Mouse (Mus musculus) hindbrain, embryonic 16.5 days (tissue): ENCODE results near the gene Gm13090. TPM values are rescaled to one million over a fixed set of nuclear protein-coding genes. Genes with fewer than 3 reads are reported as not detected.

ENCODE experiments used
- ATAC-seq: fragments of 200-750 bp; cut with Nextera tagmentation; 2 replicates; pipeline ENCODE4 v1.8.0; 2017; ENCODE audit warnings: moderate TSS enrichment, moderate library complexity
- H3K27ac ChIP-seq: fragments of 300-500 bp; sonication (generic); 2 replicates; pipeline ENCODE4 v1.5.1; 2014; ENCODE audit warnings: low read depth, mild to moderate bottlenecking, control low read depth, low read length, moderate library complexity
- H3K27me3 ChIP-seq: fragments of 300-500 bp; sonication (generic); replicated peaks from 2 replicates; pipeline ENCODE4 v1.6.1; 2014; ENCODE audit warnings: low read length; ENCODE audit not compliant: control insufficient read depth, insufficient read depth
- H3K36me3 ChIP-seq: fragments of 300-500 bp; sonication (generic); 2 replicates; pipeline ENCODE4 v1.6.1; 2014; ENCODE audit warnings: mild to moderate bottlenecking, low read length, moderate library complexity, mixed read lengths; ENCODE audit not compliant: control insufficient read depth, insufficient read depth
- H3K4me1 ChIP-seq: fragments of 300-500 bp; sonication (generic); 2 replicates; pipeline ENCODE4 v1.6.1; 2014; ENCODE audit warnings: low read depth, low read length; ENCODE audit not compliant: control insufficient read depth, insufficient read depth
- H3K4me2 ChIP-seq: fragments of 300-500 bp; sonication (generic); 2 replicates; pipeline ENCODE4 v1.6.1; 2014; ENCODE audit warnings: mild to moderate bottlenecking, low read length, control low read depth, moderate library complexity
- H3K4me3 ChIP-seq: fragments of 300-500 bp; sonication (generic); 2 replicates; pipeline ENCODE4 v1.5.1; 2014; ENCODE audit warnings: mild to moderate bottlenecking, low read length, control low read depth, moderate library complexity
- H3K9ac ChIP-seq: fragments of 300-500 bp; sonication (generic); 2 replicates; pipeline ENCODE4 v1.6.1; 2014; ENCODE audit warnings: low read depth, mild to moderate bottlenecking, control low read depth, low read length, moderate library complexity
- H3K9me3 ChIP-seq: fragments of 300-500 bp; sonication (generic); 2 replicates; pipeline ENCODE4 v1.6.1; 2014; ENCODE audit warnings: mild to moderate bottlenecking, low read length, moderate library complexity; ENCODE audit not compliant: control insufficient read depth
- WGBS: fragments of 180-500 bp; shearing (Covaris S2); extraction: QIAGEN DNeasy Blood & Tissue Kit; methylation state at CpG from one replicate; pipeline ENCODE4 v1.1.7; 2014; 5-methylcytosine and 5-hydroxymethylcytosine counted together
- polyA plus RNA-seq: library from polyadenylated mRNA; unstranded; fragments of >200 nt; fragmentation: Nextera tagmentation; extraction: Ambion mirVana; gene quantifications from 2 replicates; pipeline ENCODE4 v1.2.1, GENCODE M21; 2015

Gm13090 gene
- polyA plus RNA-seq, 1 experiment from 2014 or later, result not detected

DNA sequence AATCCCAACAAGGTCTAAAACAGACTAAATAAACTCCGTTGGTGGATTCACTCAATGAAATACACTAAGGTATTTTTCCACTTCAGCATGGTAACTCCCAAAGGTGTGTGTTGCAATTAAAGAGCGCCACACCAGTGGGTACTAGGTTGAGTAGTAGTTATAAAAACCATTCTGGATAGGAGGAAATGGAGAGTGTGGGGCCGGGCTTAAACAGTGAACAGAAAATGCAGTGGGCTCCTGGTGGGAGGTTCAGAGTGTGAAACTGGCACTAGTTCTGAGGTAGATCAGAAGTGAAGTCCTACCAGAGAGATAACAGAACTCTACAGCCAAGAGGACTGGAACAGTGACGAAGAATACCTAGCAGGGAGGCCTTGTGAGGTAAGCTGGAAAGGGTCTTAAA, 30.7 kb upstream of the Gm13090 start:
- H3K27ac ChIP-seq, result no peak overlapping the region
- 73% methylated on average over 4 of the region's 4 CpGs for WGBS
- H3K4me1 ChIP-seq, result peaks cover 12% of the 10 kb centered on the region
- H3K4me2 ChIP-seq, result peak overlapping the region; percentile 62
- H3K9me3 ChIP-seq, result no peaks in the 10 kb centered on the region
- no peak overlapping the region for H3K4me3 ChIP-seq
- peaks cover 15% of the 10 kb centered on the region; the same call in 1 of the 2 replicates for H3K36me3 ChIP-seq
- H3K27me3 ChIP-seq, result no peaks in the 10 kb centered on the region
- H3K9ac ChIP-seq, result no peak overlapping the region; the same call in 1 of the 2 replicates
- ATAC-seq, result no peak

DNA sequence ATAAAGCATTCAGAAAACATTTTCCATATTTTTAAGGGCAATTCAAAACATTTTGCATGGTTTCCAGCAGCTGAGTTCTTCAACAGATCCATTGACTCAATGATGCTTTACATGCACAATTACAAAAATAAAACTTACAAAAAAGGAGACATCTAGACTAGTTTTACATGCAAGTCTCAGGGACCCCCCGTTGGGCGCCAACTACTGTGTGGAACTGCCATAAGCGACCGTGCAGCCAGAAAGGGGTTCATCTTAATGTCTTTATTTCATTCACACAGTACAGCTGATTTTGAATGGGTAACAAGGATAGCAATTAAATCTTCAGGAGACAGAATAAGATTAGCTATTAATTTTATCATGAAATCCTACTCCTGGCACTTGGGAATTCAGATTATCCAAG, 29.8 kb upstream of the Gm13090 start:
- ATAC-seq, result no peak
- WGBS, result 87% methylated on average over 4 of the region's 4 CpGs
- no peaks in the 10 kb centered on the region for H3K9me3 ChIP-seq
- no peaks in the 10 kb centered on the region for H3K27me3 ChIP-seq
- H3K36me3 ChIP-seq, result peaks cover 13% of the 10 kb centered on the region; the same call in 1 of the 2 replicates
- H3K4me2 ChIP-seq, result no peak overlapping the region
- H3K4me1 ChIP-seq, result peaks cover 9% of the 10 kb centered on the region
- no peak overlapping the region for H3K27ac ChIP-seq
- H3K9ac ChIP-seq, result no peak overlapping the region
- H3K4me3 ChIP-seq, result no peak overlapping the region

DNA sequence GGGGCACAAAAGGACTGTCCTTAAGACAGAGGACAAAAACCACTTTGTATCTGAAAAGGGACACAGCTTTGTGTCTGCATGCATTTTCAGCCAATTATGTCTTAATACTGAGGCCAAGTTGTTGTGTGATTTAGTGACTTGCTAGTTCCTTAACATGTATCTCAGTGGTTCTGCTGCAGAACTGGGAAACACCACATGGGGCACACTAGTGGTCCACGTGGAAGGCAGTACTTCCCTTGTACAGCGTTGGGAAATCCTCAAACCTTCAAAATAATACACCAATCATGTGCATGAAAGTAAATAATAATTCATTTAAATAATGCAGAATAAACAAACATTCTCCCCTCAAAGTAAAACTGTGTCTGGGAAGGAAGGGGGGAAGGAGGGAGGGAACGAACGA, 20.6 kb upstream of the Gm13090 start:
- Histone ChIP-seq H3K9me3 (no peaks in the 10 kb centered on the region), H3K4me1 (no peaks in the 10 kb centered on the region), H3K9ac (no peak overlapping the region), H3K36me3 (peaks cover 39% of the 10 kb centered on the region), H3K27ac (no peak overlapping the region), H3K4me3 (no peak overlapping the region), H3K4me2 (no peak overlapping the region), H3K27me3 (no peaks in the 10 kb centered on the region)
- 76% methylated on average over 4 of the region's 4 CpGs for WGBS
- no peak for ATAC-seq

DNA sequence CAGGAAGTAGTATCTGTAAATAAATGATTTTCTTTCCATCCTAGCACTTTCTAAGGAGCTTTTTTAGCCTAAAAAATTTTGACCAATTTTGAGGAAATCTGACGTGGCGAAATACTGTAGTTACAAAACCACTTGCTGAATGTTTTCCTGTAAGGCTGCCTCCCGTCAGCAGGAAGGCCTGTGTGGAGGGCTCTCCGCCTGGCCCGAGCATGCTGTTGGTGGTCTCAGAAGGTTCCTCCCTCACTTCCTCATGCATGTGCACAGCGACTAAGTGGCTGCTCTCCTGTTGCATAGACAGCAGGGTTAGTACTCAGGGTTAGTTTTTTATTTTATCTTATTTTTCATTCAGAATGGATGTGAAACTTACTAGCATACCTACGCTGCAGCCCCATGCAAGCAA, 18.4 kb upstream of the Gm13090 start:
- Histone ChIP-seq H3K9ac (no peak overlapping the region), H3K27ac (no peak overlapping the region), H3K36me3 (peaks cover 50% of the 10 kb centered on the region), H3K4me2 (no peak overlapping the region), H3K4me1 (no peaks in the 10 kb centered on the region), H3K4me3 (no peak overlapping the region), H3K9me3 (no peaks in the 10 kb centered on the region), H3K27me3 (no peaks in the 10 kb centered on the region)
- ATAC-seq, result no peak
- WGBS, result 91% methylated on average over 7 of the region's 7 CpGs

DNA sequence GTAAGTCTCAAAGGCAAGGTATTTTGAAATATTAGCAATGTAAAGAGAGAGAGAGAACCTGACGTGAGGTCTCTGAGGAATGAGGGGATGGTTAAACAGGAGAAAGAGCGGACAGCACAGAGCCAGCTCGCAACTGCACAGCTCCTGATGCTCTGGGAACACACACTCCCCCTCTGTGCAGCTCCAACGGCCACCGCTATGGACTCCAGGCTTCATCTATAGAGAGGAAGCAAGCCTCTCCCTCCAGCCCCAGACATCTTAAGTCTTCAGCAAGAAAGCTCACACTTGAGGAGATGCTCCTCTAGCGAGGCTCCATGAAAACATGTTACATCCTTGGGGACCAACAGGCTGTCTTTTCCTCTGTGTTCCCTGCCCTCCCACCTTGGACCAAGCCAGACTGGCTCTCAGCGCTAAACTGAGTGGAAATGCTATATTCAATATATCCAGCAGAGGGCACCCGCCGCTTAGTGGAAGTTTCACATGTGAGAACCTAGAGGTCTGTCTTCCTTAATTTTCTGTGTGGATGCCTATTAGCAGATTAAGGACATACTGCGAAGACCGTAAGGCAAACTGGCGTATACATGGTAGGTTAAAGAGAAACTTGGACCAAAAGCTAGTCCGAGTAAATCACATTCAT, 16.1 kb upstream of the Gm13090 start:
- no peak overlapping the region for H3K4me2 ChIP-seq
- peaks cover 58% of the 10 kb centered on the region for H3K36me3 ChIP-seq
- no peak overlapping the region for H3K4me3 ChIP-seq
- H3K27ac ChIP-seq, result no peak overlapping the region
- ATAC-seq, result peak; percentile 73
- no peaks in the 10 kb centered on the region for H3K9me3 ChIP-seq
- no peaks in the 10 kb centered on the region for H3K4me1 ChIP-seq
- no peak overlapping the region for H3K9ac ChIP-seq
- 55% methylated on average over 13 of the region's 13 CpGs for WGBS
- no peaks in the 10 kb centered on the region for H3K27me3 ChIP-seq

DNA sequence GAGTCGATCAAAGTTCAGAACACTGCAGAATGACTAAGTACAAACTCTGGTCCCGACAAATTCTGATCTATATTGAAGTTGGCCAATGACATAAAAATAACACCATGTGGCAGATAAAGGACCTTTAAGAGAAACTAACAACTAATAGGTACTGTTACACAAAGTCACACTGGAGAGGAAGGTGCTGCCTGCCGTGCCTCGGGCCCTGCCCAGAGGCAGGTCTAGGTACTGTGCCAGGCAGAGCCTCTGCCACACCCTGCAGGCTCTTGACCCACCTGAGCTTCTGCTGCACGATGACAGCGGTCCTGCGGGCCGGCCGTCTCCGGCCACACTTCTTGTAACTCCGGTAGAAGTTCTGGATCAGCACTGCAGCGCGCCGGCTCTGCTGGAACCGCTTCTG, 14.6 kb upstream of the Gm13090 start:
- ATAC-seq, result no peak
- Histone ChIP-seq H3K9me3 (no peaks in the 10 kb centered on the region), H3K4me3 (no peak overlapping the region), H3K9ac (no peak overlapping the region), H3K27me3 (no peaks in the 10 kb centered on the region), H3K4me2 (no peak overlapping the region), H3K36me3 (peaks cover 63% of the 10 kb centered on the region), H3K27ac (no peak overlapping the region), H3K4me1 (no peaks in the 10 kb centered on the region)
- WGBS, result 89% methylated on average over 15 of the region's 15 CpGs

DNA sequence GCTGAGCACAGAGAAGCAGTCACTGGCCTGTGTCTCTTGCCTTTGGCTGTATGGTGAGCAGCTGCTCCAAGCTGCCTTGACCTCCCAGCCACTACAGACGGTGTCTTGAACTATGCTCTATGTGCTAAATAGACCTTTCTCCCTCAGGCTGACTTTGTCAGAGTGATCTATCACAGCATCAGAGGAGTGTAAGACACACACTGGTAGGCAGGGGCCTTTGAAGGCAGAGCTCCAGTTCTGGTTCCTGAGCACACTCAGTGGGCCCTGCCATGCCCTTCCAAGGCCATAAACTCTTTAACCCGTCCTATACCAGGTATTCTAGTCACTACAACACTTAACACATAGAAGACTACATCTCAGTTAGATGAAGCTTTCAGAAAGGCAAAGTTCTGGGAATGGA, 8.0 kb upstream of the Gm13090 start:
- H3K4me3 ChIP-seq, result no peak overlapping the region
- no peaks in the 10 kb centered on the region for H3K27me3 ChIP-seq
- no peak overlapping the region for H3K9ac ChIP-seq
- 63% methylated on average over 2 of the region's 2 CpGs for WGBS
- ATAC-seq, result no peak
- no peak overlapping the region for H3K4me2 ChIP-seq
- peaks cover 83% of the 10 kb centered on the region for H3K36me3 ChIP-seq
- H3K4me1 ChIP-seq, result no peaks in the 10 kb centered on the region
- H3K9me3 ChIP-seq, result no peaks in the 10 kb centered on the region
- H3K27ac ChIP-seq, result no peak overlapping the region

DNA sequence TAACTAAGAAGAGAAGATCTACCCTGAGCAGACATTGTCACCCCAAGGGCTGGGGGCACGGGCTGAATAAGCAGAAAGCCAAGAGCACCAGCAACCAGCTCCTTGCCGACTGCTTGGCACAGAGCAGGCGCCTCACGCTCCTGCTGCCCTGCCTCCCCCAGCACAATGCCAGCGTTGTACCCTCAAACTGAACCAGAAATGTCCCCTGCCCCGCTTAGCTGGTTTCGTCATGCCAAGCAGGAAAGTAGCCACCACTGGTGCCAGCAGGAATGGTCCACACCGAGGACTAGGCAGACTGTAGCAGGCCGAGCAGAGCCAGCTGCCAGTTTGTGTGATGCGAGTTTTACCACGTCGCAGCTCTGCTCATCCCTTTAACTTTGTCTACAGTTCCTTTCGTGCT, 7.4 kb upstream of the Gm13090 start:
- H3K36me3 ChIP-seq, result peaks cover 78% of the 10 kb centered on the region
- no peak overlapping the region for H3K4me2 ChIP-seq
- 86% methylated on average over 13 of the region's 13 CpGs for WGBS
- H3K4me1 ChIP-seq, result no peaks in the 10 kb centered on the region
- H3K27ac ChIP-seq, result no peak overlapping the region
- H3K27me3 ChIP-seq, result no peaks in the 10 kb centered on the region
- ATAC-seq, result no peak; the same call in 1 of the 2 replicates
- H3K4me3 ChIP-seq, result no peak overlapping the region
- no peaks in the 10 kb centered on the region for H3K9me3 ChIP-seq
- H3K9ac ChIP-seq, result no peak overlapping the region

DNA sequence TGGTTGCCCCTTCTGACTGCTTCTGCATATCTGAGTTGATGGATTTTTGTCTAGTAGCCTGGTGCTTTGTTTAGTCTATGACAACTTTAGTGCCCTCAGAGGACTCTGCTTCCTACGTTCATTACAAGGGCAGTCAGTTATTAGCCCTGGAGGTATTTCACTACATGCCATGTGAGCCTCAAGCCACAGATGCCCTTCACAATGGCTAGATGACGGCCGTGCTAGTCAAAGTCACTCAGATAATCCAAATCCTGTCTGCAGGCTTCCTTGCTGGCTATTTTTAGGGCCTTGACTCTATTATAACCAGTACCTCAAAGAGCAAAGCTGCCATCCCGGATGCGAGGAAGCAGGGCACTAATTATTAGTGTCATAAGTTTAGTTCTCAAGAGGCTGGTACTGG, 6.3 kb upstream of the Gm13090 start:
- Histone ChIP-seq H3K27ac (no peak overlapping the region), H3K4me2 (no peak overlapping the region), H3K9me3 (no peaks in the 10 kb centered on the region), H3K9ac (no peak overlapping the region), H3K4me1 (no peaks in the 10 kb centered on the region), H3K4me3 (no peak overlapping the region), H3K36me3 (peaks cover 74% of the 10 kb centered on the region), H3K27me3 (no peaks in the 10 kb centered on the region)
- ATAC-seq, result no peak
- 80% methylated on average over 5 of the region's 5 CpGs for WGBS

DNA sequence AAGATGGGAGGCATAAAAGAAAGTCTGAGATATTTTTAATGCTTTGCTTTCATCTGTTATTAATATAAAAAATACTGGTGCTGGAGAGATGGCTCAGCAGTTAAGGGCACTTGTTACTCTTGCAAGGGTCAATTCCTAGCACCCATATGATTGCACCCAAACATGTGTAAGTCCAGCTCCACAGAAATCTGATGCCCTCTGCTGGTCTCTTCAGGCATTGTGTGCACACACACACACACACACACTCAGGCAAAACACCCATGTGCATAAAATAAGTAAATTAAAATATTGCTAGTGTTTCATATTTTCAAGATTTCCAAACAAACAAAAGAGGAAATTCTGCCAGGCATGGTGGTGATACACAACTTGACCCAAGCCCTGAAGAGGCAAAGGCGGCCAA, 2.0 kb upstream of the Gm13090 start:
- Histone ChIP-seq H3K36me3 (peaks cover 42% of the 10 kb centered on the region), H3K27me3 (no peaks in the 10 kb centered on the region), H3K4me1 (peaks cover 5% of the 10 kb centered on the region), H3K9ac (no peak overlapping the region), H3K4me3 (no peak overlapping the region), H3K9me3 (no peaks in the 10 kb centered on the region), H3K4me2 (no peak overlapping the region), H3K27ac (no peak overlapping the region)
- ATAC-seq, result no peak
- WGBS, result 100% methylated on average over 1 of the region's 1 CpGs
